Mouse (Mus musculus) layer of hippocampus, adult 2 months (tissue): ENCODE measurements around the gene Sp140. TPM values are rescaled to one million over a fixed set of nuclear protein-coding genes. Genes with fewer than 3 reads are reported as not detected.
"Not testable (repeated sequence)": the region's sequence is repeated elsewhere in the genome, so short reads cannot be mapped to it uniquely, and the experiment has no call there.

Experiments
- DNase-seq, 2 experiments: peaks; one replicate each; pipeline ENCODE4 v3.0.0; 2022; ENCODE audit warnings: low spot score in 2 of 2
- H3K27ac ChIP-seq: fragments of 200-600 bp; 2 replicates; pipeline ENCODE4 v1.8.1; 2022
- H3K4me3 ChIP-seq: fragments of 200-600 bp; 2 replicates; pipeline ENCODE4 v1.8.1; 2022; ENCODE audit warnings: mild to moderate bottlenecking
- CTCF ChIP-seq: fragments of 200-600 bp; conservative IDR thresholded peaks from 2 replicates; pipeline ENCODE4 v1.8.1; 2022; ENCODE audit warnings: antibody characterized with exemption, mild to moderate bottlenecking, moderate library complexity
- long read RNA-seq, 2 experiments: library from polyadenylated mRNA; stranded (forward); transcript quantifications; one replicate each; pipeline ENCODE4 v2.0.0; 2021; ENCODE audit warnings: borderline mapping rate in 2 of 2
- total RNA-seq, 2 experiments: library from RNA; stranded (reverse); gene quantifications; 2 replicates each; pipeline ENCODE4 v1.2.3; 2021

Gene Sp140
- total RNA-seq: 1 to 10 TPM in 1 of 2 experiments, under 1 TPM in 1; 0.44 to 1.1 TPM
- long read RNA-seq, experiment 1: 0 reads
- long read RNA-seq, experiment 2, partial matches to known transcripts: 0 of 1 reads
- long read RNA-seq, experiment 2, other reads (novel, unspliced or antisense): 1 of 1 reads

DNA sequence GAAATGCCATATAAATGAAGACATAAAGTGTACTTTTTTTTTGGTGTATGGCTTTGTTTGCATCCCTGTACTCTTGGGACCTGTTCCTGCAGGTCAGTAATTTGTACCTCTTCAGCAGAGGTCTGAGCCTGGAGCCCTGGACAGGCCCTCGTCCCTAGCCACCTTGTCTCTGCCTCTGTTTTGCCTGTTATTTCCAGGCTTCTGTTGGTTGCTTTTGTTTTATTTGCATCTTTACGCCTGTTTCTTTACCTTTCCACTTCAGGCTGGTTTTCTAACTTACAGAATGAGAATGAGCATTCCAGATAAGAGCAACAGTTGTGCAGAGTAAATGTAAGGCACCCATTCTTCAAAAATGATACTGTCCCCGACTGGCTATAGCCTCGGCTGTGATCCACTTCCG is at the start of gene Sp140:
Gene Sp140 (plus strand): TSS at position 301 of the 400 bp plus-strand sequence.
- not testable (repeated sequence) for H3K4me3 ChIP-seq

DNA sequence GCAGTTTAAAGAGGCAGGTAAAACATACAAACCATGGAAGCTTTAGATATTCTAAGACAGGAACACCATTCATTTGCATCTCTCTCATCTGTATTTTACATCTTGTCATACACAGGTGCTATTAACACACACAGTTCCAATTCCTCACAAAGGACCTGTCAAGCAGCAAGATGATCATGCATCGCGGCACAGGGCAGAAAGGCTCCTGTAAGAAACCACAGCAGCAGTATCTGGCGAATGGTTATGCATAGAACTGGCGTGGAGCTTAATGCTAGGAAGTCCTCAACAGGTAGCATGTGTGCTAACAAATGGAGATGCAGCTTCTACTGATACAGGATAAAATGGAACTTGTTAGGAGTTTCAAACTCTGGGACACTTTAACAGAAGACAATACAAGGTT is 44.9 kb upstream of the Sp140 start:
- not testable (repeated sequence) for H3K4me3 ChIP-seq, DNase-seq, H3K27ac ChIP-seq

More for the DNA sequence above, at the start of gene Sp140:
- not testable (repeated sequence) for H3K27ac ChIP-seq, DNase-seq

GRCm38 (mm10) chr1:85573554-85573953 is 26.6 kb upstream of the Sp140 start:
- DNase-seq, H3K4me3 ChIP-seq, H3K27ac ChIP-seq: not testable (repeated sequence)

DNA sequence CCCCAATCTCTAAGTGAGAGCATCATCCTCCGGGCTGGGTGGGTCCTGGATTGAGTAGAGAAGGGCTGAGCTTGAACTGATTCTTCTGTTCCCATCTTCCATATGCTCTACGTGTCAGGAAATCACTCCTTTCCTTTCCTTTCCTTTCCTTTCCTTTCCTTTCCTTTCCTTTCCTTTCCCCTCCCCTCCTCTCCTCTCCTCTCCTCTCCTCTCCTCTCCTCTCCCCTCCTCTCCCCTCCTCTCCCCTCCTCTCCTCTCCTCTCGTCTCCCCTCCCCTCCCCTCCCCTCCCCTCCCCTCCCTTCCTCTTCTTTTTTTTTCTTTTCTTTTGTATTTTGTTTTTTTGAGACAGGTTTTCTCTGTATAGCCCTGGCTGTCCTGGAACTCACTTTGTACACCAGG is 24.8 kb upstream of the Sp140 start, which contains the start of gene G530012D18Rik:
Gene G530012D18Rik (plus strand): TSS at position 301 of the 400 bp plus-strand sequence.
- DNase-seq, H3K27ac ChIP-seq, H3K4me3 ChIP-seq: not testable (repeated sequence)

DNA sequence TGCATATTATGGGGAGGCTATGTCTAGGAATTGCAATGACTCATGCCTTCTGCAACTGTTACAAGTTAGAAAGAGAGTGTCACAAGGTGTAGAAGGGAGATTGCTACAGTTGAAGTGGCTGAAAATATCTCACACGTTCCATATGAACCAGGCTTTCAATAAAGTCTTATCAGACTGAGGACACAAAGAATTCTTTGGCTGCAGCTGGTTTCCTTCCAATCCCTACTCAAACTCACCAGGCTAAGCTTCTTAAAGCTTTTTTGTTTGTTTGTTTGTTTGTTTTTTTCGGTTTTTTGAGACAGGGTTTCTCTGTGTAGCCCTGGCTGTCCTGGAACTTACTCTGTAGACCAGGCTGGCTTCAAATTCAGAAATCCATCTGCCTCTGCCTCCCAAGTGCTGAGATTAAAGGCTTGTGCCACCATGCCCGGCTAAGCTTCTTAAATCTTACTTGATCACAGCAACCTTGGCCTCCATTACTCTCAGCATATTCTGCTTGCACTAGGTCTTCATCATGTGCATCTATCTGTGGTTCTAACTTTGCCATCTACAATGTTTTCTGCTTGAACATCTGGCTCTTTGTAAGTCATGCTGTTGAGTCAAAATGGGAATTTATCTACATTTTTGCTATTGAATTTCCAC is 21.7 kb upstream of the Sp140 start:
- not testable (repeated sequence) for DNase-seq, H3K4me3 ChIP-seq, H3K27ac ChIP-seq

- H3K4me3 ChIP-seq, DNase-seq, H3K27ac ChIP-seq: not testable (repeated sequence)
These were observed 20.7 kb upstream of the Sp140 start for GRCm38 (mm10) chr1:85579199-85580147.

- H3K4me3 ChIP-seq, H3K27ac ChIP-seq, DNase-seq: not testable (repeated sequence)
These were observed 20.0 kb upstream of the Sp140 start for GRCm38 (mm10) chr1:85580148-85580534.

DNA sequence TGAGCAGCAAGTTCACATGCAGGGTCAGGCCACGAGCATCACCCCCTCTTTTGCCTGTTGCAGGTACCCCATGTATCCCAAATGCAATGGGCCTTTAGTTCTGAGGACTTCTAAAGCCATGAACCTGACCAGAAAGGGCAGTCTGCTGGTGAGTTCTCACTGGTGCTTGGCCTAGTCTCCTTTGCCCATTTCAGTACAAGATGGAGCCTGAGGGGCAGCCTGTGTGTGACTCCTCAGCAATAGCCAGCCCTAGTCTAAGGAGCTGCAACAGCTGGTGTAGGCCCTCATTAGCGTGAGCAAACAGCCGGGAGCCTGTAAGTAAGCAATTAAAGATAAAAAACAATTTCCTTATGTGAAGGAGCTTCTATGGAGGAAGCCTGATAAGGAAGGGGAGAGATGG is 19.6 kb upstream of the Sp140 start:
- not testable (repeated sequence) for H3K4me3 ChIP-seq, DNase-seq, H3K27ac ChIP-seq

GRCm38 (mm10) chr1:85581518-85581917 is 18.7 kb upstream of the Sp140 start:
- H3K4me3 ChIP-seq, H3K27ac ChIP-seq, DNase-seq: not testable (repeated sequence)
- TF ChIP-seq CTCF: peak; percentile 59

DNA sequence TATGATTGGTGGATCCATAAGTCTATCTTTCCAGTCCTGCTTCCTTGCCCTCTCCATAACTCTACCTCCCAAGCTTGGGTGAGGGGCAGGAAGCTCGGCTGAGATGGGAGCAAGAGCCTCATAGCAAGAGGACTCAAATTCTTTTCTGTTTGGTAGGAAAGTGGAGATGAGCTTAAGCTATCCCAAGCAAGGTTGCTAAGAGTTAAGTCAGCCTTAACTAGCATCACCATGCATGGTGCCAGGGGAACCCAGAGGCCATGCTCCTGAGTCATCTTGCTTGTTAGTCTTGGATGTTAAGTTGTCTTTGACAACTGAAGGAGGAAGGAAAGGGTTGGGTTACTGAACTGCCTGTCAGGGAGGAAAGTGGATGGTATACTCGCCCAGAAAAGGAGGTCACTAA is 11.5 kb upstream of the Sp140 start:
- H3K4me3 ChIP-seq: not testable (repeated sequence)

DNA sequence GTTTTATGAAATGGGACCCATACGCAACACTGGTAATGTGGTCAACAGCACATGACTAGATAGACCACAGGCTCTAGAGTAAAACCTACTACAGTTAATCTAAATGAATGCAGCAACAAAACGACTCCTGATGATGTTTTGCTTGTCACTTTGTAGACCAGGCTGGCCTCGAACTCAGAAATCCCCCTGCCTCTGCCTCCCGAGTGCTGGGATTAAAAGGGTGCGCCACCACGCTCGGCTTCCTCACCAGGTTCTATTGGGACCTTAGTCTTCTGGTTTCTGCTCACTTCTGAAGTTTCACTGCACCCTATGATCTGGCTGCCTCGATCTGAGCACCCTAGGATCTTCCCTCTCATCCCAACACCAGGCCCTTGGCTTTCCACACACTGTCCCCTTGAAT is 7.7 kb upstream of the Sp140 start:
- H3K4me3 ChIP-seq, DNase-seq, H3K27ac ChIP-seq: not testable (repeated sequence)

More for the DNA sequence above, 11.5 kb upstream of the Sp140 start:
- DNase-seq, H3K27ac ChIP-seq: not testable (repeated sequence)

DNA sequence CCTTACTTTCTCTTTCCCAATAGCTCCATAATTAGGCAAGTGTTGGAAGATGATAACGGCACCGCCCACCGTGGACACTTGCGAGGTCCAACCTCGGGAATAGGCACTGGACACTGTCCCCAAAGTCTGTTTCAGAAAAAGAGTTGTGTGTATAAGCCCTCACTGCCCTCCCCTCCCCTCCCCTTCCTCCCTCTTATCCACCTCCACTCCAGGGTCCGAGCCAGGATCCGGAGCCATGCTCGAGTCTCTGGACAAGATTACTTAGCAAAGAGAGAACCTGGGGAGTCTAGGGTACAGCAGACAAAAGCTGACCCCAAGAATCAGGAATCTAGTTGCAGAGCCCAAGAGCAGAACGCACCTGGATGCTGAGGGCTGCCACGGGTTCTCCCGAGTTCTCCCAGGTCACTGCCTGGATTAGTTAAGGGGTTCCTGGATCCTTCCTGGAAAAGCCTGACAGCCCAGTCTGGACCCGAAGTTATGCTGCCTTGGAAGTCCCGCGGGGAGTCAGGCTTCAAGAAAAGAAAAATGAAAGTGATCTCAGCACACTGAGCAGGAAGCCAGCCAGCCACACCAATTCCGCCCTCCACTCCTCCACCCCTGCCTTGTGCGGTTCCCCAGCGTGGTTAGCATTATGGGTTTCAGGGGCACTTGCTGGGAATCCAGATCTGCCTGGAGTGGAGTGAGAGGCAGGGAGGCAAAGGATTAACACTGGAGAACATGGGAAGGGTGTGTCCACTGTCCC is 1.7 kb upstream of the Sp140 start, which contains the start of gene Sp110:
Gene Sp110 (minus strand): TSS at position 547 of the 742 bp plus-strand sequence.
- not testable (repeated sequence) for H3K27ac ChIP-seq, H3K4me3 ChIP-seq, DNase-seq

GRCm38 (mm10) chr1:85600794-85601193 is 616 bp downstream of the Sp140 start:
- not testable (repeated sequence) for H3K27ac ChIP-seq, H3K4me3 ChIP-seq, DNase-seq

GRCm38 (mm10) chr1:85604341-85604740 is 4.2 kb downstream of the Sp140 start:
- H3K27ac ChIP-seq, DNase-seq, H3K4me3 ChIP-seq: not testable (repeated sequence)

- H3K4me3 ChIP-seq, DNase-seq: not testable (repeated sequence)
These were observed 8.2 kb downstream of the Sp140 start for GRCm38 (mm10) chr1:85608361-85608760.

GRCm38 (mm10) chr1:85610581-85610980 is 10.4 kb downstream of the Sp140 start:
- not testable (repeated sequence) for H3K27ac ChIP-seq, H3K4me3 ChIP-seq, DNase-seq

More at GRCm38 (mm10) chr1:85608361-85608760, 8.2 kb downstream of the Sp140 start:
- not testable (repeated sequence) for H3K27ac ChIP-seq

GRCm38 (mm10) chr1:85615096-85615495 is 14.9 kb downstream of the Sp140 start:
- H3K27ac ChIP-seq, H3K4me3 ChIP-seq, DNase-seq: not testable (repeated sequence)

DNA sequence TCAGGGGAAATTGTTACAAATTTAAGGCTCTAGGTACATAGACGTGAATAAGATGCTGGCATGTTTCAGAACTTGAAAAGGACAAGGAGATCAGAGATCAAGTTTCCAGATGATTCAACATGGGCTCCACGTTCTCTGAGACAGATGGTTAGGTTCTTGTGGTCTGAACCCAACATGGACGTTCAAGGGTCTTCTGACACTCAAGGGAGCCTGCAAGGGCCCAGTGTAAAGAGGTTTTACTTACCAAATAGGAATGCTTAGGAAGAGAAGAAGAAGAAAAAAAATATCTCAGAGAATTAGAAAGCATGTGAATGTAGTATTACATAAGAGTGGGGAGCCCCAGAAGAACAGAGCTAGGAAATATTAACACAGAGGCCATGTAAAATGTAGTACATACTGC is 15.6 kb downstream of the Sp140 start:
- not testable (repeated sequence) for H3K4me3 ChIP-seq, H3K27ac ChIP-seq, DNase-seq
